Mouse (Mus musculus) forebrain, embryonic 11.5 days (tissue): Measurements from ENCODE around the gene Epas1. TPM values are rescaled to one million over a fixed set of nuclear protein-coding genes. Genes with fewer than 3 reads are reported as not detected.

Source experiments
- ATAC-seq: fragments of 200-750 bp; cut with Nextera tagmentation; replicated peaks from 2 replicates; pipeline ENCODE4 v1.8.0; 2017; ENCODE audit warnings: moderate TSS enrichment; ENCODE audit not compliant: low FRiP score
- DNase-seq: peaks from one replicate; pipeline ENCODE4 v3.0.0-alpha.2; 2017; ENCODE audit warnings: low spot score
- H3K27ac ChIP-seq: fragments of 300-500 bp; sonication (generic); 2 replicates; pipeline ENCODE4 v1.5.1; 2014; ENCODE audit warnings: low read depth, low read length
- H3K27me3 ChIP-seq: fragments of 300-500 bp; sonication (generic); 2 replicates; pipeline ENCODE4 v1.6.1; 2014; ENCODE audit warnings: mild to moderate bottlenecking, low read length, mixed read lengths; ENCODE audit not compliant: control insufficient read depth, insufficient read depth
- H3K36me3 ChIP-seq: fragments of 300-500 bp; sonication (generic); 2 replicates; pipeline ENCODE4 v1.6.1; 2014; ENCODE audit warnings: mild to moderate bottlenecking, low read length, moderate library complexity, mixed read lengths; ENCODE audit not compliant: control insufficient read depth, insufficient read depth
- H3K4me1 ChIP-seq: fragments of 300-500 bp; sonication (generic); replicated peaks from 2 replicates; pipeline ENCODE4 v1.6.1; 2014; ENCODE audit warnings: low read length, mixed read lengths; ENCODE audit not compliant: control insufficient read depth, insufficient read depth
- H3K4me2 ChIP-seq: fragments of 300-500 bp; sonication (generic); 2 replicates; pipeline ENCODE4 v1.6.1; 2014; ENCODE audit warnings: low read depth, mild to moderate bottlenecking, low read length, moderate library complexity, mixed read lengths; ENCODE audit not compliant: severe bottlenecking
- H3K4me3 ChIP-seq: fragments of 300-500 bp; sonication (generic); 2 replicates; pipeline ENCODE4 v1.5.1; 2014; ENCODE audit warnings: low read depth, low read length
- H3K9ac ChIP-seq: fragments of 300-500 bp; sonication (generic); 2 replicates; pipeline ENCODE4 v1.6.1; 2014; ENCODE audit warnings: low read length
- H3K9me3 ChIP-seq: fragments of 300-500 bp; sonication (generic); 2 replicates; pipeline ENCODE4 v1.6.1; 2016; ENCODE audit warnings: low read length, mixed read lengths; ENCODE audit not compliant: control insufficient read depth
- WGBS: fragments of 180-500 bp; shearing (Covaris S2); extraction: QIAGEN DNeasy Blood & Tissue Kit; methylation state at CpG from one replicate; pipeline ENCODE4 v1.1.7; 2014; 5-methylcytosine and 5-hydroxymethylcytosine counted together
- polyA plus RNA-seq: library from polyadenylated mRNA; unstranded; fragments of >200 nt; fragmentation: Nextera tagmentation; extraction: Ambion mirVana; gene quantifications from 2 replicates; pipeline ENCODE4 v1.2.1, GENCODE M21; 2014

Epas1 gene
- 6.9 TPM in 2 replicates for polyA plus RNA-seq

- Histone ChIP-seq H3K27me3 (peaks cover 41% of the 10 kb centered on the region), H3K4me3 (peak within 1 kb of the TSS; percentile 53), H3K4me2 (peak within 1 kb of the TSS; percentile 93), H3K9me3 (no peaks in the 10 kb centered on the region), H3K36me3 (no peaks in the 10 kb centered on the region), H3K9ac (peak within 1 kb of the TSS; percentile 51), H3K27ac (no peak within 1 kb of the TSS), H3K4me1 (peaks cover 7% of the 10 kb centered on the region)
- WGBS: under 1% methylated on average over 59 of the region's 60 CpGs
- DNase-seq: peak; percentile 91
- ATAC-seq: peak; percentile 97
These were observed at the start of gene Epas1 for GRCm38 (mm10) chr17:86753130-86753821. Gene Epas1 (plus strand): TSS chr17:86753700.

GRCm38 (mm10) chr17:86705236-86705635, 48.3 kb upstream of the Epas1 start:
- H3K4me1 ChIP-seq: no peaks in the 10 kb centered on the region
- H3K27ac ChIP-seq: no peak overlapping the region
- H3K4me3 ChIP-seq: no peak overlapping the region
- ATAC-seq: no peak
- WGBS: 90% methylated on average over 3 of the region's 3 CpGs
- H3K27me3 ChIP-seq: no peaks in the 10 kb centered on the region
- no peaks in the 10 kb centered on the region for H3K9me3 ChIP-seq
- DNase-seq: no peak
- no peaks in the 10 kb centered on the region for H3K36me3 ChIP-seq
- H3K4me2 ChIP-seq: no peak overlapping the region
- no peak overlapping the region for H3K9ac ChIP-seq

GRCm38 (mm10) chr17:86706467-86706866, 47.0 kb upstream of the Epas1 start:
- Histone ChIP-seq H3K4me2 (no peak overlapping the region), H3K4me1 (no peaks in the 10 kb centered on the region), H3K9ac (no peak overlapping the region), H3K27me3 (no peaks in the 10 kb centered on the region), H3K36me3 (no peaks in the 10 kb centered on the region), H3K9me3 (no peaks in the 10 kb centered on the region), H3K27ac (no peak overlapping the region), H3K4me3 (no peak overlapping the region)
- 86% methylated on average over 1 of the region's 1 CpGs for WGBS
- ATAC-seq (no peak), DNase-seq (no peak)

GRCm38 (mm10) chr17:86709803-86710202, 43.7 kb upstream of the Epas1 start:
- H3K4me1 ChIP-seq: no peaks in the 10 kb centered on the region
- H3K36me3 ChIP-seq: no peaks in the 10 kb centered on the region
- no peaks in the 10 kb centered on the region for H3K27me3 ChIP-seq
- H3K9ac ChIP-seq: no peak overlapping the region
- H3K4me3 ChIP-seq: no peak overlapping the region
- H3K27ac ChIP-seq: no peak overlapping the region
- no peaks in the 10 kb centered on the region for H3K9me3 ChIP-seq
- no peak overlapping the region for H3K4me2 ChIP-seq
- DNase-seq (no peak), ATAC-seq (no peak)
- 85% methylated on average over 8 of the region's 8 CpGs for WGBS

GRCm38 (mm10) chr17:86710379-86710778, 43.1 kb upstream of the Epas1 start:
- H3K4me1 ChIP-seq: no peaks in the 10 kb centered on the region
- no peaks in the 10 kb centered on the region for H3K27me3 ChIP-seq
- no peak overlapping the region for H3K4me2 ChIP-seq
- no peak overlapping the region for H3K4me3 ChIP-seq
- no peaks in the 10 kb centered on the region for H3K36me3 ChIP-seq
- no peak overlapping the region for H3K27ac ChIP-seq
- H3K9me3 ChIP-seq: no peaks in the 10 kb centered on the region
- 92% methylated on average over 8 of the region's 8 CpGs for WGBS
- DNase-seq: no peak
- H3K9ac ChIP-seq: no peak overlapping the region
- ATAC-seq: no peak

- no peak overlapping the region for H3K4me3 ChIP-seq
- H3K36me3 ChIP-seq: no peaks in the 10 kb centered on the region
- H3K27me3 ChIP-seq: no peaks in the 10 kb centered on the region
- DNase-seq: no peak
- no peak overlapping the region for H3K27ac ChIP-seq
- H3K4me1 ChIP-seq: no peaks in the 10 kb centered on the region
- H3K9me3 ChIP-seq: no peaks in the 10 kb centered on the region
- WGBS: 83% methylated on average over 5 of the region's 5 CpGs
- no peak overlapping the region for H3K9ac ChIP-seq
- ATAC-seq: no peak
- no peak overlapping the region for H3K4me2 ChIP-seq
These were observed 41.6 kb upstream of the Epas1 start for GRCm38 (mm10) chr17:86711949-86712348.

- H3K9me3 ChIP-seq: no peaks in the 10 kb centered on the region
- ATAC-seq (no peak), DNase-seq (no peak)
- no peak overlapping the region for H3K9ac ChIP-seq
- H3K36me3 ChIP-seq: no peaks in the 10 kb centered on the region
- H3K4me1 ChIP-seq: no peaks in the 10 kb centered on the region
- H3K4me3 ChIP-seq: no peak overlapping the region
- H3K27ac ChIP-seq: no peak overlapping the region
- no peak overlapping the region for H3K4me2 ChIP-seq
- WGBS: 93% methylated on average over 8 of the region's 8 CpGs
- H3K27me3 ChIP-seq: no peaks in the 10 kb centered on the region
These were observed 40.9 kb upstream of the Epas1 start for GRCm38 (mm10) chr17:86712601-86713000.

- Histone ChIP-seq H3K27me3 (no peaks in the 10 kb centered on the region), H3K4me3 (no peak overlapping the region), H3K9me3 (no peaks in the 10 kb centered on the region), H3K4me2 (no peak overlapping the region), H3K4me1 (no peaks in the 10 kb centered on the region), H3K27ac (no peak overlapping the region), H3K9ac (no peak overlapping the region), H3K36me3 (no peaks in the 10 kb centered on the region)
- DNase-seq: no peak
- 32% methylated on average over 8 of the region's 8 CpGs for WGBS
- ATAC-seq: no peak
These were observed 39.9 kb upstream of the Epas1 start for GRCm38 (mm10) chr17:86713591-86713990.

- no peaks in the 10 kb centered on the region for H3K27me3 ChIP-seq
- no peak overlapping the region for H3K4me2 ChIP-seq
- no peak overlapping the region for H3K4me3 ChIP-seq
- H3K9ac ChIP-seq: no peak overlapping the region
- H3K27ac ChIP-seq: no peak overlapping the region
- ATAC-seq (no peak), DNase-seq (no peak)
- WGBS: 67% methylated on average over 8 of the region's 8 CpGs
- no peaks in the 10 kb centered on the region for H3K36me3 ChIP-seq
- H3K9me3 ChIP-seq: no peaks in the 10 kb centered on the region
- H3K4me1 ChIP-seq: no peaks in the 10 kb centered on the region
These were observed 28.6 kb upstream of the Epas1 start for GRCm38 (mm10) chr17:86724786-86725415.
